Comparison of ENCODE assay signal across 35 mouse cellular contexts in the genomic region with DNA sequence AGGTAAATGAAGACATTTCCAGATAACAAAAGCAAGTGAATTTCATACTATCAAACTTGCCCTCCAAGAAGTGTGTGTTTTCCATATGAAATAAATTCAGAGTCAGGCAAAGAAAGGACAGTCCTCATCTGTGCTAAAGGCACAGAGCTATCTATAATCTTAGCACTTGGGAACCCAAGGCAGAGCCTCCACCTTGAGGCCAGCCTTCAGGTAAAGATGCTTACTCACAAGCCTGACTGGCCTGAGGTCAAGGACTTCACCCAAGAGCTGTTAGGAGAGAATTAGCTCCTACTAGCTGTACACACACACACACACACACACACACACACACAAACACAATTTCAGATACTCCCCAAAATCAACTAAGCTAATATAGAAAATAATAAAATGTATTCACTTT. TPM values are rescaled to one million over a fixed set of nuclear protein-coding genes. Genes with fewer than 3 reads are reported as not detected.
"Had no signal": no experiment of that assay in that cellular context is flagged by ENCODE, and none has a peak within 500 bp of the region (broad histone marks: within the 10 kb centered on the region; RNA-seq: fewer than 3 reads in every experiment).

No protein-coding gene starts in this region.

- H3K36me3 ChIP-seq: hindbrain, embryonic 12.5 days; limb, embryonic 12.5 days had no signal

- ATAC-seq: forebrain, embryonic 16.5 days; hindbrain, embryonic 16.5 days had no signal

- H3K27me3 ChIP-seq: heart, embryonic 12.5 days; hindbrain, embryonic 12.5 days; limb, embryonic 12.5 days had no signal

- DNase-seq: gastrocnemius, adult 2 months; gastrocnemius, postnatal 10 days; gastrocnemius, postnatal 25 days; heart, adult 2 months; heart, postnatal 10 days; heart, postnatal 4 days; kidney, adult 18-20 months; kidney, adult 8-10 months; kidney, postnatal 10 days; kidney, postnatal 25 days; kidney, postnatal 4 days had no signal

- H3K9ac ChIP-seq: heart, embryonic 12.5 days; hindbrain, embryonic 12.5 days; hindbrain, embryonic 14.5 days; limb, embryonic 12.5 days; liver, embryonic 14.5 days had no signal

- H3K27ac ChIP-seq: gastrocnemius, adult 2 months; heart, adult 2 months; hindbrain, embryonic 10.5 days; hindbrain, embryonic 12.5 days; hindbrain, embryonic 14.5 days; layer of hippocampus, adult 2 months; left cerebral cortex, adult 2 months; limb, embryonic 10.5 days; limb, embryonic 12.5 days; liver, embryonic 14.5 days had no signal

- H3K4me1 ChIP-seq: hindbrain, embryonic 10.5 days; limb, embryonic 10.5 days; limb, embryonic 12.5 days had no signal

- H3K4me3 ChIP-seq: gastrocnemius, adult 2 months; heart, adult 2 months; heart, embryonic 12.5 days; hindbrain, embryonic 10.5 days; hindbrain, embryonic 12.5 days; layer of hippocampus, adult 2 months; left cerebral cortex, adult 2 months; limb, embryonic 10.5 days; limb, embryonic 12.5 days had no signal

- H3K9me3 ChIP-seq: heart, embryonic 12.5 days; hindbrain, embryonic 10.5 days; hindbrain, embryonic 12.5 days; limb, embryonic 10.5 days; limb, embryonic 12.5 days had no signal

RNA-seq across cellular contexts. Expression of a gene that starts 36.4 kb away (rescaled TPM):
- total RNA-seq: gastrocnemius, adult 2 months; gastrocnemius, postnatal 10 days; gastrocnemius, postnatal 25 days; gastrocnemius, postnatal 4 days; heart, adult 2 months; heart, postnatal 10 days; heart, postnatal 25 days; heart, postnatal 4 days; layer of hippocampus, adult 2 months; layer of hippocampus, postnatal 10 days; layer of hippocampus, postnatal 25 days; left cerebral cortex, adult 2 months; left cerebral cortex, postnatal 14 days had no signal
- polyA plus RNA-seq: forebrain, embryonic 16.5 days; heart, adult 2 months; heart, embryonic 14.5 days; hindbrain, embryonic 10.5 days; hindbrain, embryonic 12.5 days; hindbrain, embryonic 14.5 days; hindbrain, embryonic 16.5 days; intestine, embryonic 14.5 days; kidney, embryonic 14.5 days; kidney, embryonic 16.5 days; limb, embryonic 10.5 days; liver, embryonic 11.5 days had no signal

RNA-seq across cellular contexts. Expression of a gene that starts 57.2 kb away (rescaled TPM):
- total RNA-seq: gastrocnemius, adult 2 months; gastrocnemius, postnatal 10 days; gastrocnemius, postnatal 25 days; gastrocnemius, postnatal 4 days; granulocyte monocyte progenitor cell, adult 5-6 weeks; heart, adult 2 months; heart, postnatal 10 days; heart, postnatal 25 days; heart, postnatal 4 days; layer of hippocampus, adult 2 months; layer of hippocampus, postnatal 10 days; layer of hippocampus, postnatal 25 days; left cerebral cortex, adult 2 months; left cerebral cortex, postnatal 14 days; left cerebral cortex, postnatal 36 days had no signal
- polyA plus RNA-seq: frontal cortex, adult 2 months; heart, adult 2 months had no signal
